Mouse (Mus musculus) megakaryocyte, adult 5-6 weeks (primary cell): Measurements from ENCODE around the gene Galntl6. TPM values are rescaled to one million over a fixed set of nuclear protein-coding genes. Genes with fewer than 3 reads are reported as not detected.
A peak's percentile ranks its signal among the peaks of the same experiment; 100 is the strongest.

Experiments
- ATAC-seq: 2 replicates; pipeline ENCODE4 v1.8.0; 2016; ENCODE audit warnings: mild to moderate bottlenecking, inconsistent platforms; ENCODE audit not compliant: poor library complexity, severe bottlenecking
- total RNA-seq, 2 experiments: library from RNA; stranded (forward) in 1 of 2; stranded (reverse) in 1 of 2; fragments of 153-499, 151-499 nt in 1 of 2; fragments of 221-1000, 200-1000 nt in 1 of 2; gene quantifications; 2 replicates each; pipeline versions ENCODE4 v1.2.3 to v1.2.4; 2015 to 2017

Gene Galntl6
- total RNA-seq, 2 experiments from 2014 or later, result 0.22 TPM; not detected in 1

GRCm38 (mm10) chr8:57888831-57889230, 1023.6 kb downstream of the Galntl6 start:
- ATAC-seq, result no peak

GRCm38 (mm10) chr8:57879452-57879851, 1033.0 kb downstream of the Galntl6 start:
- no peak for ATAC-seq

GRCm38 (mm10) chr8:57849074-57849473, 1063.4 kb downstream of the Galntl6 start:
- ATAC-seq, result no peak

- no peak for ATAC-seq
These were observed 1069.0 kb downstream of the Galntl6 start for GRCm38 (mm10) chr8:57843461-57843860.

- ATAC-seq, result no peak
These were observed 1069.7 kb downstream of the Galntl6 start for GRCm38 (mm10) chr8:57842462-57843391.

- no peak for ATAC-seq
These were observed 1071.0 kb downstream of the Galntl6 start for GRCm38 (mm10) chr8:57841446-57841845.

- no peak for ATAC-seq
These were observed 1075.1 kb downstream of the Galntl6 start for GRCm38 (mm10) chr8:57837384-57837783.

GRCm38 (mm10) chr8:57836981-57837380, 1075.5 kb downstream of the Galntl6 start:
- no peak for ATAC-seq

GRCm38 (mm10) chr8:57836201-57836883, 1076.1 kb downstream of the Galntl6 start:
- ATAC-seq, result no peak

GRCm38 (mm10) chr8:57823151-57823550, 1089.3 kb downstream of the Galntl6 start:
- ATAC-seq, result no peak

GRCm38 (mm10) chr8:57816034-57816433, 1096.4 kb downstream of the Galntl6 start:
- ATAC-seq, result no peak

GRCm38 (mm10) chr8:57807060-57807459, 1105.4 kb downstream of the Galntl6 start:
- ATAC-seq, result no peak

GRCm38 (mm10) chr8:57805094-57805493, 1107.3 kb downstream of the Galntl6 start:
- ATAC-seq, result no peak

- ATAC-seq, result no peak
These were observed 1108.6 kb downstream of the Galntl6 start for GRCm38 (mm10) chr8:57803821-57804220.

GRCm38 (mm10) chr8:57801197-57801596, 1111.2 kb downstream of the Galntl6 start:
- peak; percentile 85 for ATAC-seq

GRCm38 (mm10) chr8:57800327-57800726, 1112.1 kb downstream of the Galntl6 start:
- ATAC-seq, result peak; percentile 62

GRCm38 (mm10) chr8:57799797-57800204, 1112.6 kb downstream of the Galntl6 start:
- ATAC-seq, result peak; percentile 51

GRCm38 (mm10) chr8:57793455-57793854, 1119.0 kb downstream of the Galntl6 start:
- no peak for ATAC-seq

- no peak for ATAC-seq
These were observed 1120.2 kb downstream of the Galntl6 start for GRCm38 (mm10) chr8:57792246-57792645.

- peak; percentile 54 for ATAC-seq
These were observed 1121.1 kb downstream of the Galntl6 start for GRCm38 (mm10) chr8:57791309-57791721.

- ATAC-seq, result no peak
These were observed 1132.9 kb downstream of the Galntl6 start for GRCm38 (mm10) chr8:57779551-57779950.
